Mouse (Mus musculus) hindbrain, embryonic 14.5 days (tissue): ENCODE results near the gene Wdr49. TPM values are rescaled to one million over a fixed set of nuclear protein-coding genes. Genes with fewer than 3 reads are reported as not detected.

Experiments used
- ATAC-seq: fragments of 200-750 bp; cut with Nextera tagmentation; 2 replicates; pipeline ENCODE4 v1.8.0; 2017; ENCODE audit warnings: moderate number of reproducible peaks, mild to moderate bottlenecking, moderate TSS enrichment, moderate library complexity; ENCODE audit not compliant: low FRiP score
- DNase-seq: peaks from one replicate; pipeline ENCODE4 v3.0.0-alpha.2; 2015; ENCODE audit warnings: low spot score
- H3K27ac ChIP-seq: fragments of 300-500 bp; sonication (generic); 2 replicates; pipeline ENCODE4 v1.5.1; 2014; ENCODE audit warnings: mild to moderate bottlenecking, moderate library complexity
- H3K27me3 ChIP-seq: fragments of 300-500 bp; sonication (generic); 2 replicates; pipeline ENCODE4 v1.6.1; 2014; ENCODE audit warnings: mild to moderate bottlenecking, low read length, mixed read lengths; ENCODE audit not compliant: control insufficient read depth, insufficient read depth
- H3K36me3 ChIP-seq: fragments of 300-500 bp; sonication (generic); replicated peaks from 2 replicates; pipeline ENCODE4 v1.6.1; 2014; ENCODE audit not compliant: control insufficient read depth, insufficient read depth
- H3K4me1 ChIP-seq: fragments of 300-500 bp; sonication (generic); replicated peaks from 2 replicates; pipeline ENCODE4 v1.6.1; 2014; ENCODE audit warnings: antibody characterized with exemption, low read length, mixed read lengths; ENCODE audit not compliant: control insufficient read depth, insufficient read depth
- H3K4me2 ChIP-seq: fragments of 300-500 bp; sonication (generic); replicated peaks from 2 replicates; pipeline ENCODE4 v1.6.1; 2014; ENCODE audit warnings: mild to moderate bottlenecking, moderate library complexity
- H3K4me3 ChIP-seq: fragments of 300-500 bp; sonication (generic); replicated peaks from 2 replicates; pipeline ENCODE4 v1.5.1; 2014; ENCODE audit warnings: mild to moderate bottlenecking, low read length
- H3K9ac ChIP-seq: fragments of 300-500 bp; sonication (generic); 2 replicates; pipeline ENCODE4 v1.6.1; 2014
- H3K9me3 ChIP-seq: fragments of 300-500 bp; sonication (generic); 2 replicates; pipeline ENCODE4 v1.6.1; 2016; ENCODE audit warnings: low read length; ENCODE audit not compliant: control insufficient read depth
- WGBS: fragments of 180-500 bp; shearing (Covaris S2); extraction: QIAGEN DNeasy Blood & Tissue Kit; methylation state at CpG from one replicate; pipeline ENCODE4 v1.1.7; 2014; 5-methylcytosine and 5-hydroxymethylcytosine counted together
- polyA plus RNA-seq: library from polyadenylated mRNA; unstranded; fragments of >200 nt; fragmentation: Nextera tagmentation; extraction: Ambion mirVana; gene quantifications from 2 replicates; pipeline ENCODE4 v1.2.1, GENCODE M21; 2014

The Wdr49 gene
- polyA plus RNA-seq = 0.13 and 0.20 TPM in 2 replicates

DNA sequence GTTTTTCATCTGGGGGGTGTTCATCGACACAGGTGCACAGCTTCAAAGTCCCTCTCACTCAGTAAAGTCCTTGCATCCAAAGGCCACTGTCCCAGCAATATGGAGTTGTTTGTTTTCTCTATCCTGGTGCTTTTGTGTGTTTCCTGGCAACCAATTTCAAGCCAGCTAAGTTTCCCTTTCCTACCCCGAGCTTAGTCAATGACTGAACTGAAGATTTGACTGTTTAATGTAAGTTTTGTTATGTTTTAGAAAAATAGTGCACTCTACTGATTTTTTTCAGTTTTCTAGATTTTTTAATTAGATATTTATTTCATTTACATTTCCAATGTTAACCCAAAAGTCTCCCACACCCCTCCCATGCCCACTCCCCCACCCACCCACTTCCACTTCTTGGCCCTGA, at the start of gene Wdr49:
Wdr49 (minus strand) TSS at position 101 of the 400 bp plus-strand sequence.
- H3K27me3 ChIP-seq = no peaks in the 10 kb centered on the region
- H3K27ac ChIP-seq = no peak within 1 kb of the TSS
- no peak within 1 kb of the TSS for H3K4me3 ChIP-seq
- H3K9ac ChIP-seq = no peak within 1 kb of the TSS
- DNase-seq = no peak
- no peaks in the 10 kb centered on the region for H3K4me1 ChIP-seq
- H3K4me2 ChIP-seq = no peak within 1 kb of the TSS
- ATAC-seq = no peak
- 35% methylated on average over 2 of the region's 2 CpGs for WGBS
- no peaks in the 10 kb centered on the region for H3K36me3 ChIP-seq
- no peaks in the 10 kb centered on the region for H3K9me3 ChIP-seq

DNA sequence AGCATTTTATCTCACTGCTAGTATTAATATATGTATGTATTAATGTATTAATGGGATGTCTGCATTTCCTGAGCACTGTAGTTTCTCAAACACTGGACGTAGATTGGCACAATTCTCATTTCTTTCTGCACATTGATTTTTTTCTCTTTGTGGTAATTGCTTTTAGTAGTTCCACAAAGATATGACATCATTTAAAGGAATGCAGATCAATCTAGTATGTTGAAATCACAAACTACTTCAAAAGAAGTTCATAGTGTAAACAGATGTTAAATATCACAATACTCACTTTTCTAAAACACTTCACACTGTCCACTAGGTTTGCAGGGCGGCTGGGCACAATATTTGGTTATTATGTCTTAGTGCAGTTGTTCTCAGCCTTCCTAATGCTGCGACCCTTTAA, 49.1 kb upstream of the Wdr49 start:
- 94% methylated on average over 3 of the region's 3 CpGs for WGBS
- H3K9ac ChIP-seq = no peak overlapping the region
- no peaks in the 10 kb centered on the region for H3K27me3 ChIP-seq
- no peak overlapping the region for H3K4me3 ChIP-seq
- H3K4me1 ChIP-seq = no peaks in the 10 kb centered on the region
- ATAC-seq = no peak
- no peak overlapping the region for H3K27ac ChIP-seq
- peaks cover 23% of the 10 kb centered on the region for H3K36me3 ChIP-seq
- no peak overlapping the region for H3K4me2 ChIP-seq
- H3K9me3 ChIP-seq = no peaks in the 10 kb centered on the region
- no peak for DNase-seq

DNA sequence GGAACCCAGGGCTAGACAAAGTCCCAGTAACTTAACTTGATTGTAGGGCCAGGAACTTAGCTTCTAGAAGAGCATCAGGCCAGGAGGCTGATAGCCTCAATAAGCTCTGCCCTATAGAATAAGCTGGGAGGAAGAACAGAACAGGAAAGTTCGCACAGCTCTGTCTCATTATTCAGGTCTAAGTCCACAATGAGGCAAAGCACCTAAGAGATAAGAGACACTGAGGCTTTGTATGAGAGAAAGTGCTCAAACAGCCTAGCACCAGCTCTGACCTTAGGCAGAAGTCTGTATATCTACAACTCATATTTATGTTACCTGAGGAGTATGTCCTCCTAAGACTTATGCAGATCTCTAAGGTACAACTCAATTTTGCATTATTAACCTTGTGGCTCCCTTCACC, 40.6 kb upstream of the Wdr49 start:
- no peak overlapping the region for H3K27ac ChIP-seq
- no peaks in the 10 kb centered on the region for H3K9me3 ChIP-seq
- no peaks in the 10 kb centered on the region for H3K4me1 ChIP-seq
- ATAC-seq = no peak
- H3K4me3 ChIP-seq = no peak overlapping the region
- H3K4me2 ChIP-seq = no peak overlapping the region
- no peak for DNase-seq
- peaks cover 35% of the 10 kb centered on the region for H3K36me3 ChIP-seq
- 97% methylated on average over 1 of the region's 1 CpGs for WGBS
- H3K27me3 ChIP-seq = no peaks in the 10 kb centered on the region
- no peak overlapping the region for H3K9ac ChIP-seq

DNA sequence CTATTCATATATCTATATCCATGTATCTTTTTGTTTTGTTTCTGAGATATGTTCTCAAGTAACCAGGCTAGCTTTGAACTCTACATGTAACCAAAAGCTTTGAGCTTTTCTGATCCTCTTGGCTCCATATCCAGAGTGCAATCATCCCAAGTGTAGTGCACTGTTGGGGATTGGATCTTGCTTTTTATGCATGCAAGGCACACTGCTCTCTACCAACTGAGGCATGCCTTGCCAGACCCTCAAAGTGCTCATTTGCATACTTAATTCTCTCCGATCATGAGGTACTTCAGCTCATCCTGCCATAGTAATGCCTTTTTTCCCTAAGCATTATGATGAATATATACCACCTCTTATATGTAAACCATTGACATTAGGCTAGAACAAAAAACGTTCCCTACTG, 39.4 kb upstream of the Wdr49 start:
- DNase-seq = no peak
- Histone ChIP-seq H3K36me3 (peaks cover 26% of the 10 kb centered on the region), H3K4me1 (no peaks in the 10 kb centered on the region), H3K9me3 (no peaks in the 10 kb centered on the region), H3K4me2 (no peak overlapping the region), H3K4me3 (no peak overlapping the region), H3K27ac (no peak overlapping the region), H3K27me3 (no peaks in the 10 kb centered on the region), H3K9ac (no peak overlapping the region)
- ATAC-seq = peak; percentile 48; the same call in 1 of the 2 replicates
- WGBS = 64% methylated on average over 2 of the region's 2 CpGs

DNA sequence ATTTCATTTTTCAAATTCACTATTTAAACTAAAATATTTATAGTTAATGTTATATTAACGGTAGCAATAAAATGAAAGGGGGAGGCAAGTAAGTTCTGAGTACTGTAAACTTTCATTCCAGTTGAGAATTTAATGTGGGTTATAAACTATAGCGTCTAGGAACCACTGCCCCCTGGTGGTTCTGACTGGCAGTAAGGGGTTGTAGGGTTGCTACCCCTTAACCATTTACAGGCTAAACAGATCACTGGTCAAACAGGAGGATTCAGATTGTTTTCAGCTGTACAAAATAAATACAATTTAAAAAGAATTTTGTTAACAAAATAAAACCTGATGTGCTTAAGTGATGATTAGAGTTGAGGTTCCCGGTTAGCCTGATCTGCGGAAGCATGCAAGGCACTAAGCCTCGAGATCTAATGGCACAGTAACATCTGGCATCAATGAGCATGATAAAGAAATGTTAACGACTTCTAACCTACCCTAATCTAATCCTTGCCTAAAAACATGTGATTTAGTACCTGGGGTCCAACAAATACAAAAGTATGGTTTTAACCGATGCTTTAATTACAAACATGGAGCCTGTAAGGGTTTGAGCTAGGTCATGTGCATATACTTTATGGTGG, 35.8 kb upstream of the Wdr49 start:
- H3K4me1 ChIP-seq = no peaks in the 10 kb centered on the region
- ATAC-seq (no peak), DNase-seq (peak; percentile 48)
- H3K27me3 ChIP-seq = no peaks in the 10 kb centered on the region
- H3K9me3 ChIP-seq = no peaks in the 10 kb centered on the region
- no peak overlapping the region for H3K4me3 ChIP-seq
- H3K27ac ChIP-seq = no peak overlapping the region
- WGBS = 80% methylated on average over 7 of the region's 7 CpGs
- no peak overlapping the region for H3K9ac ChIP-seq
- H3K4me2 ChIP-seq = no peak overlapping the region
- peaks cover 34% of the 10 kb centered on the region for H3K36me3 ChIP-seq

DNA sequence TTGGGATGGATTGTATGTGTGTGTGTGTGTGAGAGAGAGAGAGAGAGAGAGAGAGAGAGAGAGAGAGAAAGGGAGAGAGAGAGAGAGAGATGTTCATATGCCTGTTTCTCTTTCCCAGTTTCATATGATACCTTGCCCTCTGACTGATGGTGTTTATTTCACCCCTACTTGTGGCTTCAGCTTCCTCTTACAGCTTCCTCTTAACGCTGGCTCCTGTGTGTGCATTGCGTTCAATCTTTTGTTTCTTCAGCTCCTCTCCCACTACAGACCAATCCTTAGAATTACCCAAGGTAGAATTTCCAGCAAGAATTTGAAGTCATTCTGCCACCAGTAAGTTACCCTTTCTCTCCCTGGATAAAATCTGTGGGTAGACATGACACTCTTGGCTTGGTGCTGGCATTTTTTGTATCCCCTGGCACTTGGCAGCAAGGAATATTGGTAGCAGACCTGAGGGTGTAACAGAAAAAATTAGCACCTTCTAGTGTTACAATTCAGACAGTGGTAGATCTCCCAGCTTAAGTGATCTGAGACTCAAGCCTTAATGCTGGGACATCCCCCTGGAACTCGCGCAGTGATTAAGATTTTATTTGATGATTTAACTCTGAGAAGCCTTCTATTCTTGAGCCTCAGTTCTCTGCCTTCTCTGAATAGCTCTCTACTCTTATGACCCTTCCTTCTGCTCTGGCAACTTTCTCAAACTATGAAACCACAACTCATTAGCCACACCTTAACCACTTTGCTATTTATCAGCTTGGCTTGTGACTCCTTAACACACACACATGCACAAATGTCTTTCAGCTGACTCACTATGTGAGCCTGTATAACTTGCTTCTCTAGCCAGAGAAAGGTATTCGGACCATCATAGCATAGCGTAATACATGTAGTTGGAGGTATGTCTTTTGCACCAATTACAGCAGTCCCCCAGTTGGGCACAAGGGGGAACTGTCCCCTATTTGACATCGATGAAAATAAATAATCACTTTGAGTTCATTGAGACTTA, 17.3 kb upstream of the Wdr49 start:
- H3K27me3 ChIP-seq = no peaks in the 10 kb centered on the region

DNA sequence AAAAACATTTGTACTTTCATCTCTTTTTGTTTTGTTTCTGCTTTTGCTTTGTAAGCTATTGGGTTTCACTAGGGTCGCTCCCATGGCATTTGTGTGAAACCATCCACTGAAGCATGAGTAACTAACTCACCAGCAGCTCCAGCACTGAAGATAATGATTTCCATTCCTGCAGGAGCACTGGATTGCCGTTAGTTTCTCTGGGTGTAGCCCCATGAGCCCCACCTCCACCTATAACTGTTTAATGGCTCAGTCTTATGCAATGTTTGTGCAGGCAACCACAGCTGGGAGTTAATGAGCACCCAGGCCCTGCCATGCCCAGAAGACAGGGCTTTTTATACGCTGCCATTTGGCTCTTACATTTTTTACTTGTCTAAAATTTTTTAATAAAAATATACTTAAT, 11.0 kb upstream of the Wdr49 start:
- DNase-seq (no peak), ATAC-seq (no peak)
- H3K27ac ChIP-seq = no peak overlapping the region
- H3K4me3 ChIP-seq = no peak overlapping the region
- no peak overlapping the region for H3K9ac ChIP-seq
- WGBS = 61% methylated on average over 3 of the region's 3 CpGs
- no peak overlapping the region for H3K4me2 ChIP-seq
- no peaks in the 10 kb centered on the region for H3K27me3 ChIP-seq
- no peaks in the 10 kb centered on the region for H3K36me3 ChIP-seq
- no peaks in the 10 kb centered on the region for H3K4me1 ChIP-seq
- no peaks in the 10 kb centered on the region for H3K9me3 ChIP-seq

More for the DNA sequence above, 17.3 kb upstream of the Wdr49 start:
- Histone ChIP-seq H3K36me3 (no peaks in the 10 kb centered on the region), H3K9me3 (no peaks in the 10 kb centered on the region), H3K9ac (no peak overlapping the region), H3K4me2 (no peak overlapping the region), H3K27ac (no peak overlapping the region), H3K4me1 (no peaks in the 10 kb centered on the region), H3K4me3 (no peak overlapping the region)
- WGBS = 91% methylated on average over 7 of the region's 7 CpGs
- ATAC-seq = no peak
- DNase-seq = no peak

DNA sequence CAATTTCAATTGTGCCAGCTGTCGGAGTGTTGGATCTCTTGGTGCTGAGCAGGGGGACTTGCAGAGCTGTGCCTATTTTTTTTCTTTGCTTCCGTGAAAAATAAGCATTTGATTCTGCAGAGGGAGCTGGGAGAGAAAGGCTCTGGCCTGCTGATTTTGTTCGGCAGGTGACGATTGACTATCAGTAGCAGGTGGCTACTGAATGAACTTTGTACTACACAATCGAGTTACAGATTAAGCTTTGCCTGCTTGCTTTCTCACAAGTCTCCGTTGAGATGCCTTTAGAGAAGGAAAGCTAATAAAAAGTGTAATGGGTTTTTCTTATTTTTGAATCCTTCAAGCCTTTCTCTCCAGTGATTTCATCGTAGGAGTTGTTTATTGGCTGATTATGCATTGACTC, 6.8 kb downstream of the Wdr49 start:
- no peaks in the 10 kb centered on the region for H3K36me3 ChIP-seq
- H3K4me1 ChIP-seq = no peaks in the 10 kb centered on the region
- H3K27me3 ChIP-seq = no peaks in the 10 kb centered on the region
- no peaks in the 10 kb centered on the region for H3K9me3 ChIP-seq
- no peak overlapping the region for H3K4me3 ChIP-seq
- H3K9ac ChIP-seq = no peak overlapping the region
- ATAC-seq (no peak), DNase-seq (no peak)
- no peak overlapping the region for H3K4me2 ChIP-seq
- 71% methylated on average over 7 of the region's 7 CpGs for WGBS
- no peak overlapping the region for H3K27ac ChIP-seq

DNA sequence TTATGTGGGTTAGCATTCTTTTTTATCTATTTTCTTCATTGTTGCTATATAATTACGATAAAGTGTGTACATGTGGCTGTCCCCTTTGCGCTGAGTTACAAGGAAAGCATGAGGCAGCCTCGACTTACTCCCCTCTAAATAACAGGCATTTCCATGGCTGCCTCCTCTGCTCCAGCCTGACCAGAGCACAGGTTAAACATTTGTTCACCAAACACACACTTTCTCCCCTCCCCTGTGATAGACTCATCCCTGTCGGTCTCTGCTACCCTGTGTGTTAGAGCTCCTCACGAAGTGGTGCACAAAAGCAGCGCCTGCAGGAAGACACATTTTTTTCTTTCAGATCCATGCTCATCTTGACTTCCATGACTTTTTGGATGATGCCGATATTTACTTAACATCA, 7.3 kb downstream of the Wdr49 start:
- Histone ChIP-seq H3K36me3 (no peaks in the 10 kb centered on the region), H3K4me3 (no peak overlapping the region), H3K4me2 (no peak overlapping the region), H3K9ac (no peak overlapping the region), H3K4me1 (no peaks in the 10 kb centered on the region), H3K27me3 (no peaks in the 10 kb centered on the region), H3K27ac (no peak overlapping the region), H3K9me3 (no peaks in the 10 kb centered on the region)
- WGBS = 89% methylated on average over 7 of the region's 7 CpGs
- ATAC-seq = no peak
- no peak for DNase-seq
